Mouse (Mus musculus) heart, postnatal 14 days (tissue): ENCODE results near the gene Ttll11. TPM values are rescaled to one million over a fixed set of nuclear protein-coding genes. Genes with fewer than 3 reads are reported as not detected.

Source experiments
- DNase-seq, 2 experiments: peaks; one replicate each; pipeline ENCODE4 v3.0.0; 2021 to 2022
- intact Hi-C: fragments of 180-260 bp; cut with DNase I; formaldehyde crosslinking; loops from one replicate; pipeline ENCODE4 v1.15.1; 2025
- total RNA-seq, 2 experiments: library from RNA; stranded (reverse); gene quantifications; 2 replicates each; pipeline ENCODE4 v1.2.3; 2021

Ttll11 gene
- total RNA-seq, 2 experiments from 2014 or later: 1.3 to 1.9 TPM

GRCm38 (mm10) chr2:35978276-35978933, 1.3 kb downstream of the Ttll11 start:
- intact Hi-C loops: no loop called here
- DNase-seq: no peak

GRCm38 (mm10) chr2:35977749-35978148, 2.0 kb downstream of the Ttll11 start:
- DNase-seq: no peak
- intact Hi-C loops: no loop called here

- intact Hi-C loops: no loop called here
These were observed 7.3 kb downstream of the Ttll11 start for GRCm38 (mm10) chr2:35972259-35973001.

GRCm38 (mm10) chr2:35965883-35966513, 13.7 kb downstream of the Ttll11 start:
- intact Hi-C loops: no loop called here

More at GRCm38 (mm10) chr2:35972259-35973001, 7.3 kb downstream of the Ttll11 start:
- no peak for DNase-seq

GRCm38 (mm10) chr2:35963280-35963679, 16.4 kb downstream of the Ttll11 start:
- no peak for DNase-seq
- intact Hi-C loops: no loop called here

More at GRCm38 (mm10) chr2:35965883-35966513, 13.7 kb downstream of the Ttll11 start:
- no peak for DNase-seq

- intact Hi-C loops: no loop called here
These were observed 18.1 kb downstream of the Ttll11 start for GRCm38 (mm10) chr2:35961593-35962127.

GRCm38 (mm10) chr2:35957471-35958140, 22.1 kb downstream of the Ttll11 start:
- no peak for DNase-seq
- intact Hi-C loops: no loop called here

More at GRCm38 (mm10) chr2:35961593-35962127, 18.1 kb downstream of the Ttll11 start:
- no peak for DNase-seq

- intact Hi-C loops: no loop called here
- no peak for DNase-seq
These were observed 24.5 kb downstream of the Ttll11 start for GRCm38 (mm10) chr2:35955211-35955610.

GRCm38 (mm10) chr2:35952187-35952958, 27.3 kb downstream of the Ttll11 start:
- intact Hi-C loops: no loop called here
- no peak for DNase-seq

GRCm38 (mm10) chr2:35944896-35945295, 34.8 kb downstream of the Ttll11 start:
- DNase-seq: no peak
- intact Hi-C loops: no loop called here

GRCm38 (mm10) chr2:35942960-35943359, 36.8 kb downstream of the Ttll11 start:
- intact Hi-C loops: no loop called here
- no peak for DNase-seq

GRCm38 (mm10) chr2:35935045-35935444, 44.7 kb downstream of the Ttll11 start:
- intact Hi-C loops: no loop called here
- no peak for DNase-seq

GRCm38 (mm10) chr2:35933116-35933515, 46.6 kb downstream of the Ttll11 start:
- intact Hi-C loops: no loop called here
- DNase-seq: no peak

GRCm38 (mm10) chr2:35931619-35932018, 48.1 kb downstream of the Ttll11 start:
- intact Hi-C loops: loop anchor here (2.0 kb wide), 1 partner anchor 283 kb away; no protein-coding TSS in a partner anchor
- no peak for DNase-seq

- intact Hi-C loops: loop anchor here (1.0 to 2.0 kb wide), 2 partner anchors 282 to 391 kb away; no protein-coding TSS in a partner anchor
- DNase-seq: peak; percentile 86 to 91
These were observed 49.1 kb downstream of the Ttll11 start for GRCm38 (mm10) chr2:35930498-35931149.

GRCm38 (mm10) chr2:35928133-35928532, 51.6 kb downstream of the Ttll11 start:
- intact Hi-C loops: loop anchor here (10.0 kb wide), 1 partner anchor 523 kb away; no protein-coding TSS in a partner anchor
- peak; percentile 42 to 59 for DNase-seq

- DNase-seq: no peak
These were observed 54.8 kb downstream of the Ttll11 start for GRCm38 (mm10) chr2:35924947-35925346.

GRCm38 (mm10) chr2:35922956-35923355, 56.8 kb downstream of the Ttll11 start:
- no peak for DNase-seq
- intact Hi-C loops: loop anchor here (10.0 kb wide), 1 partner anchor 518 kb away; no protein-coding TSS in a partner anchor

More at GRCm38 (mm10) chr2:35924947-35925346, 54.8 kb downstream of the Ttll11 start:
- intact Hi-C loops: loop anchor here (10.0 kb wide), 1 partner anchor 520 kb away; no protein-coding TSS in a partner anchor

- intact Hi-C loops: no loop called here
- DNase-seq: no peak
These were observed 67.6 kb downstream of the Ttll11 start for GRCm38 (mm10) chr2:35912090-35912489.
